Mouse (Mus musculus): ENCODE data around the gene Cyp2d22. TPM values are rescaled to one million over a fixed set of nuclear protein-coding genes. Genes with fewer than 3 reads are reported as not detected.

Gene Cyp2d22
- polyA plus RNA-seq, 1 experiment, result 67.5 TPM

- no peak overlapping the region for H3K27ac ChIP-seq (ENCODE audit: insufficient read depth, low read depth, low read length)
- 61% methylated on average over 2 of the region's 2 CpGs for WGBS
- TF ChIP-seq CTCF (IDR thresholded peaks at IDR 0.05; ENCODE audit: extremely low read depth, insufficient read length, insufficient replicate concordance, low read depth, low read length) (no peak), POLR2A (IDR thresholded peaks at IDR 0.05; ENCODE audit: low read depth, low read length) (no peak)
Measured at GRCm38 (mm10) chr15:82385729-82386128, 5.7 kb upstream of the Cyp2d22 start.

GRCm38 (mm10) chr15:82382441-82382840 lies 2.4 kb upstream of the Cyp2d22 start:
- Histone ChIP-seq H3K27me3 (ENCODE audit: control insufficient read depth, insufficient read depth, low read length) (no peaks in the 10 kb centered on the region), H3K4me3 (ENCODE audit: low read depth, low read length) (no peak overlapping the region), H3K27ac (ENCODE audit: insufficient read depth, low read depth, low read length) (no peak overlapping the region), H3K36me3 (ENCODE audit: control insufficient read depth, insufficient read depth, low read length) (no peaks in the 10 kb centered on the region), H3K4me1 (ENCODE audit: control insufficient read depth, insufficient read depth, insufficient read length, low read length) (peaks cover 12% of the 10 kb centered on the region; the same call in 1 of the 2 replicates)
- WGBS, result 45% methylated on average over 2 of the region's 2 CpGs
- TF ChIP-seq CTCF (IDR thresholded peaks at IDR 0.05; ENCODE audit: extremely low read depth, insufficient read length, insufficient replicate concordance, low read depth, low read length) (no peak), POLR2A (IDR thresholded peaks at IDR 0.05; ENCODE audit: low read depth, low read length) (no peak)

More at GRCm38 (mm10) chr15:82385729-82386128, 5.7 kb upstream of the Cyp2d22 start:
- Histone ChIP-seq H3K36me3 (ENCODE audit: control insufficient read depth, insufficient read depth, low read length) (no peaks in the 10 kb centered on the region), H3K4me1 (ENCODE audit: control insufficient read depth, insufficient read depth, insufficient read length, low read length) (peaks cover 2% of the 10 kb centered on the region; the same call in 1 of the 2 replicates), H3K27me3 (ENCODE audit: control insufficient read depth, insufficient read depth, low read length) (no peaks in the 10 kb centered on the region), H3K4me3 (ENCODE audit: low read depth, low read length) (no peak overlapping the region)

GRCm38 (mm10) chr15:82380714-82381062 lies 628 bp upstream of the Cyp2d22 start:
- Histone ChIP-seq H3K4me3 (ENCODE audit: low read depth, low read length) (peak overlapping the region; percentile 74), H3K36me3 (ENCODE audit: control insufficient read depth, insufficient read depth, low read length) (no peaks in the 10 kb centered on the region), H3K27ac (ENCODE audit: insufficient read depth, low read depth, low read length) (peak overlapping the region; percentile 65; the same call in 1 of the 2 replicates), H3K27me3 (ENCODE audit: control insufficient read depth, insufficient read depth, low read length) (no peaks in the 10 kb centered on the region), H3K4me1 (ENCODE audit: control insufficient read depth, insufficient read depth, insufficient read length, low read length) (peaks cover 13% of the 10 kb centered on the region)
- 57% methylated on average over 7 of the region's 7 CpGs for WGBS
- TF ChIP-seq CTCF (IDR thresholded peaks at IDR 0.05; ENCODE audit: extremely low read depth, insufficient read length, insufficient replicate concordance, low read depth, low read length) (no peak), POLR2A (IDR thresholded peaks at IDR 0.05; ENCODE audit: low read depth, low read length) (no peak)

GRCm38 (mm10) chr15:82379511-82379870 lies 569 bp downstream of the Cyp2d22 start:
- 11% methylated on average over 7 of the region's 7 CpGs for WGBS
- H3K4me1 ChIP-seq (ENCODE audit: control insufficient read depth, insufficient read depth, insufficient read length, low read length), result peaks cover 13% of the 10 kb centered on the region
- H3K4me3 ChIP-seq (ENCODE audit: low read depth, low read length), result peak overlapping the region; percentile 74
- no peaks in the 10 kb centered on the region for H3K27me3 ChIP-seq (ENCODE audit: control insufficient read depth, insufficient read depth, low read length)
- TF ChIP-seq POLR2A (IDR thresholded peaks at IDR 0.05; ENCODE audit: low read depth, low read length) (0 out of 2 replicates have a peak, but pooled peaks have one; percentile 31), CTCF (IDR thresholded peaks at IDR 0.05; ENCODE audit: extremely low read depth, insufficient read length, insufficient replicate concordance, low read depth, low read length) (no peak)
- no peaks in the 10 kb centered on the region; the same call in 1 of the 2 replicates for H3K36me3 ChIP-seq (ENCODE audit: control insufficient read depth, insufficient read depth, low read length)
- H3K27ac ChIP-seq (ENCODE audit: insufficient read depth, low read depth, low read length), result peak overlapping the region; percentile 97

GRCm38 (mm10) chr15:82378261-82379180 lies 1.5 kb downstream of the Cyp2d22 start:
- H3K4me1 ChIP-seq (ENCODE audit: control insufficient read depth, insufficient read depth, insufficient read length, low read length), result peaks cover 13% of the 10 kb centered on the region
- H3K27me3 ChIP-seq (ENCODE audit: control insufficient read depth, insufficient read depth, low read length), result no peaks in the 10 kb centered on the region
- peaks cover 2% of the 10 kb centered on the region; the same call in 1 of the 2 replicates for H3K36me3 ChIP-seq (ENCODE audit: control insufficient read depth, insufficient read depth, low read length)
- 42% methylated on average over 15 of the region's 15 CpGs for WGBS
- TF ChIP-seq POLR2A (IDR thresholded peaks at IDR 0.05; ENCODE audit: low read depth, low read length) (no peak), CTCF (IDR thresholded peaks at IDR 0.05; ENCODE audit: extremely low read depth, insufficient read length, insufficient replicate concordance, low read depth, low read length) (no peak)
- H3K4me3 ChIP-seq (ENCODE audit: low read depth, low read length), result peak overlapping the region; percentile 39
- peak overlapping the region; percentile 97 for H3K27ac ChIP-seq (ENCODE audit: insufficient read depth, low read depth, low read length)

GRCm38 (mm10) chr15:82377701-82378100 lies 2.4 kb downstream of the Cyp2d22 start:
- TF ChIP-seq CTCF (IDR thresholded peaks at IDR 0.05; ENCODE audit: extremely low read depth, insufficient read length, insufficient replicate concordance, low read depth, low read length), result no peak
- no peak for TF ChIP-seq POLR2A (IDR thresholded peaks at IDR 0.05; ENCODE audit: low read depth, low read length)
- peaks cover 13% of the 10 kb centered on the region for H3K4me1 ChIP-seq (ENCODE audit: control insufficient read depth, insufficient read depth, insufficient read length, low read length)
- H3K4me3 ChIP-seq (ENCODE audit: low read depth, low read length), result no peak overlapping the region
- H3K36me3 ChIP-seq (ENCODE audit: control insufficient read depth, insufficient read depth, low read length), result peaks cover 2% of the 10 kb centered on the region; the same call in 1 of the 2 replicates
- WGBS, result 85% methylated on average over 5 of the region's 5 CpGs
- H3K27me3 ChIP-seq (ENCODE audit: control insufficient read depth, insufficient read depth, low read length), result no peaks in the 10 kb centered on the region
- H3K27ac ChIP-seq (ENCODE audit: insufficient read depth, low read depth, low read length), result peak overlapping the region; percentile 97

All from small intestine, adult 2 months (tissue).